Mouse (Mus musculus) stomach, postnatal 0 days (tissue): ENCODE measurements around the gene Oaf.

Experiments used
- CTCF ChIP-seq: IDR thresholded peaks from 2 replicates; pipeline ENCODE4 v1.5.1; 2016; ENCODE audit warnings: antibody characterized with exemption, low read depth, mild to moderate bottlenecking, moderate library complexity
- EP300 ChIP-seq: optimal IDR thresholded peaks from 2 replicates; pipeline ENCODE3; 2016; ENCODE audit warnings: antibody characterized with exemption

- TF ChIP-seq CTCF, result no peak
- no peak for TF ChIP-seq EP300
These were observed 2.3 kb upstream of the Oaf start for GRCm38 (mm10) chr9:43241970-43242369.
